In the genomic region with DNA sequence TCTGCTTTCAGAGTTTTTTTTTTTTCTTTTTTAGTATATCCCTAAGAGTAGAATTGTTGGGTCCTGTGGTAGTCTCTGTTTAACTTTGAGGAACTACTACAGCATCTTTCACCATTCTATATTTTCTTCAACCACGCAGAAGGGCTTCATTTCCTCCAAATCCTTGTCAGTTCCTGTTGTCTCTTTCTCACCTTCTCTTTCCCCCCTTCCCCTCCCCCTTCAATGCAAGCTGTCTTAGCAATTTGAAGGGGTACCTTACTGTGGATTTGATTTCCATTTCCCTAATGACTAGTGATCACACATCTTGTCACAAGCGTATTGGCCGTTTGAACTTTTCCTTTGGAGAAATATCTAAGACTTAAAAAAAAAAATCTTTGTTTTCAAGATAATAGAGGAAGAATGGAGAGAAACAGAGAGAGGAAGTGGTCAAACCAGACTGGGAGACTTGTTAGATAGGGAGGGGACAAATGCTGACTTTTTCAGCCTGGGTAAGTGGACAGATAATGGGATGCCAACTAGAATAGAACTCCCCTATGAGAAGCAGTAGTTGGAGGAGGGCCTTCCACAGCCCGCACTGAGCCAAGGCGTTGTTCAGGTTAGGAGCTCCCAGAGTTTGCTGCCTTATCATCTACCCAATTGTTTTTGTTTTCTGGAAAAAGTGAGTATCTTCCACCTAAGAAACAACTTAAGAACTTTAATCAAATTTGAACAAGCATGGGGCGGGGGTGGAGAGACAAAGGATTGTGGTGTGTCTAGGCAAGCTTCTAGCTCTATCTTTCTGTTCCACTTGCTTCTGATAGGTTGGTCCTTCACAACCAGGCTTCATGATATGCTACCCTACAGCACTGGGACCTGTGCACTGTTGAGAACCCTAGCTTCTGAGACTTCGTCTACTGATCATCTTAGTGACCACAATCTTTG, we compare ENCODE assay signal across 16 mouse cellular contexts.
DNase-seq lines count a peak whose midpoint lies in the region; ATAC-seq lines count a peak whose summit lies in the region.
"Had no signal": no experiment of that assay in that cellular context is flagged by ENCODE, and none has a peak within 500 bp of the region (broad histone marks: within the 10 kb centered on the region; RNA-seq: fewer than 3 reads in every experiment).

No protein-coding gene starts in this region.

- no peaks in the 10 kb centered on the region for H3K36me3 ChIP-seq in hindbrain, embryonic 16.5 days (ENCODE audit: control insufficient read depth, insufficient read depth, low read length)
- H3K36me3 ChIP-seq: embryonic facial prominence, embryonic 12.5 days; forebrain, embryonic 12.5 days; midbrain, embryonic 12.5 days; neural tube, embryonic 12.5 days had no signal

- 90% methylated on average over 7 of the region's 7 CpGs for WGBS in hindbrain, embryonic 16.5 days

- no peak overlapping the region for H3K9ac ChIP-seq in hindbrain, embryonic 16.5 days (ENCODE audit: low read depth, low read length)
- H3K9ac ChIP-seq: embryonic facial prominence, embryonic 12.5 days; forebrain, embryonic 12.5 days; lung, embryonic 14.5 days; midbrain, embryonic 12.5 days; neural tube, embryonic 12.5 days had no signal

- no peak overlapping the region for H3K4me2 ChIP-seq in hindbrain, embryonic 16.5 days (ENCODE audit: low read length)
- H3K4me2 ChIP-seq: embryonic facial prominence, embryonic 12.5 days; forebrain, embryonic 12.5 days; heart, embryonic 11.5 days; lung, embryonic 14.5 days; midbrain, embryonic 12.5 days; neural tube, embryonic 12.5 days had no signal

- H3K27me3 ChIP-seq in hindbrain, embryonic 16.5 days (replicated peaks; ENCODE audit: control insufficient read depth, insufficient read depth, low read length) = no peaks in the 10 kb centered on the region
- H3K27me3 ChIP-seq: embryonic facial prominence, embryonic 12.5 days; midbrain, embryonic 12.5 days; neural tube, embryonic 12.5 days had no signal

- H3K4me3 ChIP-seq in hindbrain, embryonic 16.5 days (ENCODE audit: low read length) = no peak overlapping the region
- H3K4me3 ChIP-seq: embryonic facial prominence, embryonic 12.5 days; forebrain, embryonic 12.5 days; midbrain, embryonic 12.5 days; neural tube, embryonic 12.5 days had no signal

- H3K4me1 ChIP-seq in hindbrain, embryonic 16.5 days (ENCODE audit: control insufficient read depth, insufficient read depth, low read depth, low read length) = no peaks in the 10 kb centered on the region
- H3K4me1 ChIP-seq: embryonic facial prominence, embryonic 12.5 days; forebrain, embryonic 12.5 days; midbrain, embryonic 12.5 days; neural tube, embryonic 12.5 days had no signal

- H3K27ac ChIP-seq in hindbrain, embryonic 16.5 days (ENCODE audit: low read depth, low read length) = no peak overlapping the region
- H3K27ac ChIP-seq: embryonic facial prominence, embryonic 12.5 days; forebrain, embryonic 12.5 days; midbrain, embryonic 12.5 days; neural tube, embryonic 12.5 days had no signal

- H3K9me3 ChIP-seq in hindbrain, embryonic 16.5 days (ENCODE audit: control insufficient read depth, low read length) = no peaks in the 10 kb centered on the region
- H3K9me3 ChIP-seq: embryonic facial prominence, embryonic 12.5 days; forebrain, embryonic 12.5 days; midbrain, embryonic 12.5 days; neural tube, embryonic 12.5 days had no signal

- ATAC-seq in megakaryocyte, adult 5-6 weeks (ENCODE audit: poor library complexity, severe bottlenecking) = peak; percentile 72
- no peak for ATAC-seq in hindbrain, embryonic 16.5 days
- ATAC-seq in cerebellum, adult (ENCODE audit: insufficient number of reproducible peaks, low FRiP score, low TSS enrichment) = no peak

- DNase-seq in CD4-positive helper T cell, adult 2 months (ENCODE audit: low read depth, low spot score) = peak; percentile 68
- peak; percentile 9 for DNase-seq in T-cell, adult 2 months (ENCODE audit: low spot score)
- peak; percentile 66 for DNase-seq in induced T-regulatory cell, adult 2 months (ENCODE audit: low read depth)
- no peak for DNase-seq in neural tube, embryonic 10.5 days (ENCODE audit: extremely low spot score, low spot score)
- no peak for DNase-seq in adrenal gland, postnatal 4 days (ENCODE audit: low spot score in 2 of 2)
- DNase-seq: adrenal gland, postnatal 36 days; cerebellum, adult 9-10 months; lung, embryonic 14.5 days had no signal

Comparison
In these comparisons a context has a peak if more than half of its experiments do, and no peak if none do; other contexts are left out.
1. DNase-seq: peak in CD4-positive helper T cell, adult 2 months (single experiment), T-cell, adult 2 months (single experiment) and induced T-regulatory cell, adult 2 months (single experiment); none in neural tube, embryonic 10.5 days (single experiment) and adrenal gland, postnatal 4 days (0 of 2).